Mouse (Mus musculus) layer of hippocampus, adult 2 months (tissue): ENCODE measurements at regions not wholly inside any gene's neighbourhood (a gene's known extent, or its start where the extent isn't known, plus 50 kb on each side); places are given as distances from the start of the nearest gene placed in this dataset.

Experiments
- DNase-seq, 2 experiments: peaks; one replicate each; pipeline ENCODE4 v3.0.0; 2022; ENCODE audit warnings: low spot score in 2 of 2
- H3K27ac ChIP-seq: fragments of 200-600 bp; 2 replicates; pipeline ENCODE4 v1.8.1; 2022
- H3K4me3 ChIP-seq: fragments of 200-600 bp; 2 replicates; pipeline ENCODE4 v1.8.1; 2022; ENCODE audit warnings: mild to moderate bottlenecking
- CTCF ChIP-seq: fragments of 200-600 bp; conservative IDR thresholded peaks from 2 replicates; pipeline ENCODE4 v1.8.1; 2022; ENCODE audit warnings: antibody characterized with exemption, mild to moderate bottlenecking, moderate library complexity

DNA sequence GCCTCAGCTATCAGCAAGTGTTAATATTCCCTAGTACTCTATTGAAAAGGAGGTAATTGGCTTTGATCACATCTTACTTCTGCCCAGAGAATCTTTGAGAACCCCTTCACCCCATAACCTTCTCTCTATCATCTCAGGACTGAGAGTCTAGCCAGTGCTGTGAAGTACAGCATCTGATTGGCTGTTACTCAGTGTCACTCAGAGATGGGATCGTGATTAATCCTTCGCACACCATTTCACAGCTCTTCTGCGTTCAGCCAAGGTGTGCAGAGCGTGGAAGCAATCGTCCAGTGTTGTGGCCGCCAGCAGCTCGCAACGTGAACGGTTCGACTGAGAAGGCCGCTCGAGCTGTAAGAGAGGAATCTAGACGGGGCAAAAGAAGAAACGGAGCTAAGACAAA lies 87.9 kb upstream of the Ubl3 start:
- H3K27ac ChIP-seq: no peak overlapping the region
- no peak overlapping the region for H3K4me3 ChIP-seq
- no peak for DNase-seq
- no peak for TF ChIP-seq CTCF

GRCm38 (mm10) chr5:148634919-148635356 lies 82.3 kb upstream of the Ubl3 start:
- H3K27ac ChIP-seq: no peak overlapping the region
- TF ChIP-seq CTCF: no peak
- H3K4me3 ChIP-seq: peak overlapping the region; percentile 6; the same call in 1 of the 2 replicates
- DNase-seq: peak; percentile 42 to 44

DNA sequence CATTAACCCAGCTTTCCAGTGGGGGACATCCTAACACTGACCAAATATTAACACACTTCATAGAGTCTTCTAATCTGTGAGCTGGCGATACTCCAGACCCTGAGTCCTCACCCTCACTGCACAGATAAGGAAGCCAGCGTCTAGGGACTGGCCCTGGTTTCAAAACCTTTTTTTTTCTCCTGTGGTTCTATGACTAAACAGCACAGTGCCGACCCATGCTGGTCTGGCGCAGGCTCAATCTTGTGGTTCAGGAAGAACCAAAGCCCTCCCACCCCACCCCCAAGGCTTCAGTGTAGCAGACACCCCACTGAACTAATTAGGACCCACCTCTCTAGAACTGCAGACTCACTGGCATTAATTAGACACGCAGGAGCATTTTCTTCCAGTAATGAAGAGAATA lies 81.4 kb upstream of the Ubl3 start:
- Histone ChIP-seq H3K4me3 (no peak overlapping the region), H3K27ac (no peak overlapping the region)
- no peak for TF ChIP-seq CTCF
- no peak for DNase-seq

DNA sequence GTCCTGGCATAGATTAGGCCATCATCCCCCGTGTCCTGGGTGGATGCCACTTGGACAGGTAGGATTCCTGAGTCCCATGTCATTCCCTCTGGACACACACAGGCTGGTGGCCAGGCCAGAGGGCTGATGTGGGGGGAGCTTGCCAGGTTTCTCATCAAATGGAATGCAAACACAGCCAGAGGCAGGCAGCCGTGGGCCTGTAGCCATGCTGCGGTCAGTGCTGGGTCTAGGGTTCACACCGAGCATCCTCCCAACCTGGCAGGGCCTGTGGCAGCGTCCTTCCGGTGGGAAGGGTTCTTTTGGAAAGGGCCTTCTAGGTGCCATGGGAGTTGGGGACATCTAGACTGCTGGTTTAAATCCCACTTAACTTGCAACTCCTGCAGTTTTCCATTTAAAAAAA lies 80.7 kb upstream of the Ubl3 start:
- Histone ChIP-seq H3K4me3 (no peak overlapping the region), H3K27ac (no peak overlapping the region)
- DNase-seq: no peak
- no peak for TF ChIP-seq CTCF

DNA sequence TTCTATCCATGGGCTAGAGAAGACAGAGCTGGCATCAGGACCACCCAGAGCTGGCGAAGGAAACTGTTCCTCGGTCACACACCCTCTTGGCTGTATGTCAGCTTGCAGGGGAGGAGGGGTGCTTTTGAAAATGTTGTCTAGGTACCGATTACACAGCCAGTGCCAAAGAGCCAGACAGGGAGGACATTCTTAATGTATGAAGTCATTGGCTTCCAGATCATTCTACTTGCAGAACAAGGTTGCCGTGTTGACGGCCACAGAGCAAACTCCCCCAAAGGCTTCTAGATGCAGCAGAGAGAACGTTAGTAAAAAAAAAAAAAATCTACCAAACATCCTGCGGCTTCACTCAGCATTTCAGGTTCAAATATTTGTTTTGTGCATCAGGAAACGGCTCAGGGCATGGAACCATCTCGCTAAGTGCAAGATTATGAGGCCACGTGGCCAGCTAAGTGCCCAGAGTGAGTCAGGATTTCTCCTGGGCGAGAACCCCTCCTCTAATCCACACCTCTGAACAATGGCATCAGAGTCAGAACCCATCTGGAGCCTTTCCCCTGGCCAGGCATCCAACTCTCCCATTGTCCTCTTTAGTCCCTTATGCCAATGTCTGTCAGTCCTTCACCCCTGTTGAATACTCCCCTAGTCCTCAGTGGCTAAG lies 80.1 kb upstream of the Ubl3 start:
- TF ChIP-seq CTCF: no peak
- no peak overlapping the region for H3K27ac ChIP-seq
- H3K4me3 ChIP-seq: no peak overlapping the region
- DNase-seq: no peak

- no peak for TF ChIP-seq CTCF
- no peak overlapping the region for H3K4me3 ChIP-seq
- DNase-seq: no peak
- no peak overlapping the region for H3K27ac ChIP-seq
These were observed 79.0 kb upstream of the Ubl3 start for GRCm38 (mm10) chr5:148631566-148631965.

GRCm38 (mm10) chr5:148626014-148626413 lies 73.4 kb upstream of the Ubl3 start:
- H3K27ac ChIP-seq: no peak overlapping the region
- TF ChIP-seq CTCF: no peak
- H3K4me3 ChIP-seq: no peak overlapping the region
- DNase-seq: no peak

GRCm38 (mm10) chr5:148624649-148625405 lies 72.2 kb upstream of the Ubl3 start:
- Histone ChIP-seq H3K4me3 (no peak overlapping the region), H3K27ac (no peak overlapping the region)
- no peak for DNase-seq
- no peak for TF ChIP-seq CTCF

- peak; percentile 42 to 53 for DNase-seq
- H3K27ac ChIP-seq: peak overlapping the region; percentile 68; the same call in 1 of the 2 replicates
- no peak for TF ChIP-seq CTCF
- no peak overlapping the region for H3K4me3 ChIP-seq
These were observed 68.6 kb upstream of the Ubl3 start for GRCm38 (mm10) chr5:148620895-148621786.

- H3K4me3 ChIP-seq: no peak overlapping the region
- H3K27ac ChIP-seq: peak overlapping the region; percentile 68
- no peak for TF ChIP-seq CTCF
- no peak for DNase-seq
These were observed 67.3 kb upstream of the Ubl3 start for GRCm38 (mm10) chr5:148619917-148620316.

- Histone ChIP-seq H3K27ac (peak overlapping the region; percentile 39; the same call in 1 of the 2 replicates), H3K4me3 (no peak overlapping the region)
- TF ChIP-seq CTCF: no peak
- no peak for DNase-seq
These were observed 63.8 kb upstream of the Ubl3 start for GRCm38 (mm10) chr5:148616426-148616825.

DNA sequence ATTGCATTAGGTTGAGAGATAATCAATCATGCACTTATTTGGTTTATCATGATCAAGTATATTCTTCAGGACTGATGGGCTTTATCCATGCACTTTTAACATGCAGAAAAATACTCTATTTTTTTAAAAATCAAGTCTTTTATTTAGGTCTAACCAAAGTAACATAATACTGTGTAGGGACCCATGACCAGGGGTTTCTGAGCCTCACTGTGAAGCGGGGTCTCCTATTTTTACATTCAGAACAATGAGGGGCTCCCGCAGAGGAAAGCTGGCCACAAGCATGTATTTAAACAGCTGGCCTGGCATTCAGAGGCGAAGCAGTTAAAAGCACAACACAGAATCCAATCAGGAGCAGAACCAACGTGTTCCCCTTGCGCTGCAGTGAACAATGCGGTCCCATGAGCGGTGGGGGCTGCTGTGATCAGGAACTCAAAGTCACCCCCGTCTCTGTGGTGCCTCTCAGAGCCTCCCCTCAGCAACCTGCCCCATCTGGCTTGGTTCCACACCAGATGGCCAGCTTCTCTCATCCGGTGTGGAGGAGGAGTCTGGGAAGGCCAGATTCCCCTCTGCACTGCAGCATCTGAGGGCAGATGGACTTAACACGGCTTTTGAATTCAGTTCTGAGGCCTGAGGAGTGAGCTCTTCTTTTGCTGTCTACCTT lies 63.2 kb upstream of the Ubl3 start:
- Histone ChIP-seq H3K4me3 (no peak overlapping the region), H3K27ac (peak overlapping the region; percentile 39; the same call in 1 of the 2 replicates)
- no peak for TF ChIP-seq CTCF
- peak; percentile 30 to 57 for DNase-seq
